Mouse (Mus musculus): ENCODE results near the gene Arl15.

- TF ChIP-seq GATA1 (IDR thresholded peaks at IDR 0.05; ENCODE audit: borderline replicate concordance, low read length) (no peak), FLI1 (IDR thresholded peaks at IDR 0.05; ENCODE audit: low read length) (no peak)
These were observed 393.8 kb downstream of the Arl15 start for GRCm38 (mm10) chr13:114188107-114188506.
